Mouse (Mus musculus) liver, embryonic 12.5 days (tissue): Measurements from ENCODE around the gene 1810046K07Rik. TPM values are rescaled to one million over a fixed set of nuclear protein-coding genes. Genes with fewer than 3 reads are reported as not detected.

Source experiments
- ATAC-seq: fragments of 200-750 bp; cut with Nextera tagmentation; 2 replicates; pipeline ENCODE4 v1.8.0; 2017; ENCODE audit warnings: moderate number of reproducible peaks, mild to moderate bottlenecking, moderate library complexity
- H3K27ac ChIP-seq: fragments of 300-500 bp; sonication (generic); 2 replicates; pipeline ENCODE4 v1.5.1; 2016; ENCODE audit warnings: mild to moderate bottlenecking
- H3K27me3 ChIP-seq: fragments of 300-500 bp; sonication (generic); replicated peaks from 2 replicates; pipeline ENCODE4 v1.6.1; 2016; ENCODE audit warnings: mild to moderate bottlenecking, moderate library complexity
- H3K36me3 ChIP-seq: fragments of 300-500 bp; sonication (generic); 2 replicates; pipeline ENCODE4 v1.6.1; 2016; ENCODE audit warnings: mild to moderate bottlenecking, moderate library complexity
- H3K4me1 ChIP-seq: fragments of 300-500 bp; sonication (generic); 2 replicates; pipeline ENCODE4 v1.6.1; 2016
- H3K4me2 ChIP-seq: fragments of 300-500 bp; sonication (generic); 2 replicates; pipeline ENCODE4 v1.6.1; 2016; ENCODE audit warnings: mild to moderate bottlenecking, moderate library complexity
- H3K4me3 ChIP-seq: fragments of 300-500 bp; sonication (generic); 2 replicates; pipeline ENCODE4 v1.5.1; 2016; ENCODE audit warnings: mild to moderate bottlenecking, moderate library complexity
- H3K9ac ChIP-seq: fragments of 300-500 bp; sonication (generic); 2 replicates; pipeline ENCODE4 v1.6.1; 2016; ENCODE audit warnings: mild to moderate bottlenecking, moderate library complexity
- H3K9me3 ChIP-seq: fragments of 300-500 bp; sonication (generic); replicated peaks from 2 replicates; pipeline ENCODE4 v1.6.1; 2016; ENCODE audit warnings: mild to moderate bottlenecking, moderate library complexity
- WGBS: fragments of 180-500 bp; shearing (Covaris S2); methylation state at CpG from one replicate; pipeline ENCODE4 v1.1.7; 2016; ENCODE audit not compliant: insufficient replicate concordance; 5-methylcytosine and 5-hydroxymethylcytosine counted together
- polyA plus RNA-seq: library from polyadenylated mRNA; unstranded; fragments of >200 nt; fragmentation: Nextera tagmentation; extraction: Ambion mirVana; gene quantifications from 2 replicates; pipeline ENCODE4 v1.2.1, GENCODE M21; 2016

Gene 1810046K07Rik
- polyA plus RNA-seq, 1 experiment from 2014 or later = not detected

DNA sequence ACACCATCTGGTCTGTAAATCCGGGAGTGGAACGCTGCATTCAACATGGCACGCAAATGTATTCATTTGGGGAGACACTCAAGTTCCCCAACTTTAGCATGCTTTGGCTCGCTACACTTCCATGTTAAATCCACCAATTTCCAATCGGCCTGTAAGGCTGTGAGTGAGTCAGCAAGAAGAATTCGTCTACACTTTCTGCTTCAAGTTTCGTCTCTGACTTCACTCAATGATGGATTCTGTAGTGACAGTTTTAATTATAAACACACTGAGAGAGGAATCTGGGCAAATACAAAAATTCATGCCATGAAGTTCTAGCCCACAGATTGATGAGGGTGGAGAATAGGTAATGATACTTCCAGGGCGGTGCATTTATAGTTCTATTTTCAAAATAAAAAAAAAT lies 35.2 kb downstream of the 1810046K07Rik start:
- Histone ChIP-seq H3K4me3 (no peak overlapping the region), H3K9ac (no peak overlapping the region), H3K9me3 (no peaks in the 10 kb centered on the region), H3K27ac (no peak overlapping the region), H3K36me3 (no peaks in the 10 kb centered on the region), H3K4me2 (no peak overlapping the region), H3K27me3 (no peaks in the 10 kb centered on the region), H3K4me1 (no peaks in the 10 kb centered on the region)
- no peak for ATAC-seq
- 68% methylated on average over 8 of the region's 8 CpGs for WGBS

DNA sequence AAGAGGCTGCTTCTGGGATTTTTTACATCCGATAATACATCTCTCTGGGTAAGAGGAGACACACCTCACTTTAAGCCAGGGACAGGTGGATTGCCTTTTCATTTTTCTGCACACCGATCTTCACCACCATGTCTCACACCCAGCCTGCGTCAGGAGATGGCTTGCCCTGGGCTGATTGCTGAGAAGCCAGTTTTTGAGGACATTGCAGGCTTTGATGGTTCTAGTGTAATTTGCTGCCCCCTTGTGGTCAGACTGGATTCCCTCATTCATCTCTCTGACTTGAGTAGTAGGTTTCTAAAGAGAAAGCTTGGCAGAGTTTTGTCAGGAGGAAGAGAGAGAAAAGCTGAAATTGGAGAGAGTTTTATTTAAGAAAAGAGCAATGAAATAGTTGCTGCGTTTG lies 36.0 kb downstream of the 1810046K07Rik start:
- ATAC-seq = no peak
- H3K27ac ChIP-seq = no peak overlapping the region
- no peak overlapping the region for H3K4me3 ChIP-seq
- H3K4me1 ChIP-seq = no peaks in the 10 kb centered on the region
- no peak overlapping the region for H3K9ac ChIP-seq
- H3K36me3 ChIP-seq = no peaks in the 10 kb centered on the region
- 30% methylated on average over 4 of the region's 4 CpGs for WGBS
- H3K4me2 ChIP-seq = no peak overlapping the region
- no peaks in the 10 kb centered on the region for H3K27me3 ChIP-seq
- no peaks in the 10 kb centered on the region for H3K9me3 ChIP-seq

DNA sequence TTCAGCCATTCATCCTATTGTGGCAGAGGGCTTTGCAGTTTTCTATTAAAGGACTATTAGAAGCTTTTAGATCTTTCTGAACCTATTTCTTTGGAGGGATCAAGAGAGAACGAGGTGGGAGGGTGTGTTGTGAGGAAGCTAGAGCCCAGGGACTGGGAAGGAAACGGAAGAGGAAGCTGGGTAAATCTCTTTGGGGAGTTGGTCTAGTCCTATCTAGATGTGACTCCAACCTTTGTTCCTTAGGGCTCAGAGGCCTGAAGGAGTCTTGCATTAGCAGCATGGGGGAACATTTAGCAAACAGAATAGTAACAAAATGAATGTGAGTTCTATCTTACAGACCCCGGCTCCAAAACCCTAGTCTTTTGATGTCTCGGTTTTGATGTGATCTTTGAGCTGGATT lies 37.7 kb downstream of the 1810046K07Rik start:
- Histone ChIP-seq H3K4me3 (no peak overlapping the region), H3K4me1 (no peaks in the 10 kb centered on the region), H3K9me3 (no peaks in the 10 kb centered on the region), H3K27me3 (no peaks in the 10 kb centered on the region), H3K9ac (no peak overlapping the region), H3K36me3 (no peaks in the 10 kb centered on the region), H3K4me2 (no peak overlapping the region), H3K27ac (no peak overlapping the region)
- WGBS = 43% methylated on average over 4 of the region's 4 CpGs
- no peak for ATAC-seq

DNA sequence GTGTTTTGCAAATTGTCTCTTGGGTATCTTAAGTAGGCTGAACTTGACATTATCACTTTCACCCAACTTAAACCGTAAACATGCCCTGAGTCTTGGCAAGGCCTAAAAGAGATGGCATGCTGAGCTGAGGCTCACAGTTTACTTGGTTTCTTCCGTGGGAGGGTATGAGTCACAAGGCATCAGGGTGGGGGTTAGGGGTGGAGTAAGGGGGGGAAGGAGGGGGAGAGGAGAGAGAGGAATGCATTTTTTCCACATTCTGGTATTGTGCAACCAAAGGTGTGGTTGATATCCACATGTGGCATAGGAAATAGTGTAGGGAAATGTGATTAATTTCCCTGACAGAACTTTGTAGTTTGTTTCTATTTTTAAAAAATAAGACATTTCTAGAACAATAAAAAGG lies 42.6 kb downstream of the 1810046K07Rik start:
- Histone ChIP-seq H3K4me1 (no peaks in the 10 kb centered on the region), H3K36me3 (no peaks in the 10 kb centered on the region), H3K4me2 (no peak overlapping the region), H3K27ac (no peak overlapping the region), H3K9me3 (no peaks in the 10 kb centered on the region), H3K27me3 (peaks cover 4% of the 10 kb centered on the region; the same call in 1 of the 2 replicates), H3K4me3 (no peak overlapping the region), H3K9ac (no peak overlapping the region)
- 55% methylated on average over 2 of the region's 2 CpGs for WGBS
- no peak for ATAC-seq

DNA sequence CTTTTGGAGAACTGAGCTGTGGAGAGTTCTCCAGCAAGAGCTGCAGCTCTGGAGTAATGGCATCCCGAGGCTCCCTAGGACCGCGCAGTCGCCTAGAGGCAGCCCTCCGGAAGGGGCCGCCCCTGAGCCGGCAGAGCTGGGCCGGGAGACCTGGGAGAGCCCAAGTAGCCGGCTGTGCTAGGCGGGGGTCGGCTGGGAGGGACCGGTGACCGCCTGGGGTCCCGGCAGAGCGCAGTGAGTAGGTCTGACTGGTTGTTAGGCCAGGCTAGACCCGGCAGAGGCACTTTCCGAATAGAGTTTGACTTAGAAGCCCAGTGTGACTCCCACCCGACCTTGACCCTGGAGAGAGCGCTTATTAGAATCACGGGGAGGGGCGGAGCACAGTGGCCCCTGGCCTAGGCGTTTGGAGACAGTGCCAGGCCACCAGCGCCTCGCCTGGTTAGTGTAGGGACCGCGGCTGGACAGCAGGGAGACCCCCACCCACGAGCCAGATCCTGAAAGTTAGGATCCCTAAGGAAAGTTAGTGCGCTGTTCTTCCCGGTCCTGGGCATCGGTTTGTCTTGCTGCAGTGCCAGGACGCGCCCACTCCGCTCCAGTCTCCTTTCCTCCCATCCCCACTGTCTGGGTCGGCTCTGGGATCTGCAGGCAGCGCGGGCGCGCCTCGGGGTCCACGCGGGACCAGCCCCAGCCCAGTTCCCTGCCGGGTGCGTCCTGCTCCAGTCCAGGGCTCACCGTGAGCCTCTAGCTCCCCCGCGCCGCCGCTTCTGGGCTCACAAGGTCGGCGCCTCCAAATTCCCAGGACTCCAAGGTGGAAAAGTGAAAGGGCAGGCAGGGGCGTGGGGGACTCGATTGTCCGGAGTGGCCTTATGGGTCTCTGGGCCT lies 50.0 kb downstream of the 1810046K07Rik start, which contains the start of gene Colca2:
Gene Colca2, minus strand, starts transcription at position 70 of the 882 bp plus-strand sequence.
- under 1% methylated on average over 53 of the region's 53 CpGs for WGBS
- peak; percentile 83 for ATAC-seq
- no peaks in the 10 kb centered on the region for H3K9me3 ChIP-seq
- H3K9ac ChIP-seq = peak within 1 kb of the TSS; percentile 44
- 0 out of 2 replicates have a peak, but pooled peaks cover 4% of the 10 kb centered on the region for H3K4me1 ChIP-seq
- no peaks in the 10 kb centered on the region for H3K36me3 ChIP-seq
- no peak within 1 kb of the TSS for H3K27ac ChIP-seq
- peak within 1 kb of the TSS; percentile 47 for H3K4me3 ChIP-seq
- H3K4me2 ChIP-seq = peak within 1 kb of the TSS; percentile 72
- H3K27me3 ChIP-seq = peaks cover 44% of the 10 kb centered on the region

DNA sequence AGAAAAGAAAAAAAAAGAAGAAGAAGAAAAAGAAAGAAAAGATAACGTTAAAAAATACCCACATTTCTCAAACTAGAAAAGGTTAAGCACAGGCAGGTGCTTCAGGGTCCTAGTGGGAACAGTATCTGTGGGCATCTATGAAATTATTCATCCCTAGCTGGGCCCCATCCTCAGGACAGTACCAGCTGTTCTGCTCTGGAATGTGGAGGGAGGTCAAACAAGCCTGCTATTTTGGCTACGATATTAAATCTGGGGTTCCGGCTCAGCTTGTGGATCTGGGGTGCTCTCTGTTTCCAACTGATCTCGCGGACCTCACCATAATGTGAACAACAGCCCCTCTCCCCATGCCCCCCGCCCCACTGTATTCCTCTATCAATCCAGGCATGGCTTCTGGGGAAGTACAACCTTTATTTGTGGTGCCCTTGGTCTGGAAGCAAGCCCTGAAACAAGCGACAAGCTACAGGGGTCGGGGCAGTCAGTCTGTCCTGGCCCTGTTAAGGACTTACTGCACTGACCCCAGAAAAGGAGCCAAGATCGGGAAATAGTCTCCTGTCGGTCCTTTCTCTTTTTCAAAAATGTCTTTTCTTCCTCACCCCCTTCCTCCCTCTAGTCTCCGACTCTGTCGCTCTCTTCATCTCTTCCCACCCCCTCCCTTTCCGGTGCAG lies 50.8 kb downstream of the 1810046K07Rik start:
- Histone ChIP-seq H3K4me1 (0 out of 2 replicates have a peak, but pooled peaks cover 4% of the 10 kb centered on the region), H3K27ac (no peak overlapping the region), H3K9me3 (no peaks in the 10 kb centered on the region), H3K4me3 (peak overlapping the region; percentile 47), H3K36me3 (no peaks in the 10 kb centered on the region), H3K9ac (no peak overlapping the region), H3K27me3 (peaks cover 44% of the 10 kb centered on the region), H3K4me2 (peak overlapping the region; percentile 72)
- WGBS = 27% methylated on average over 13 of the region's 13 CpGs
- ATAC-seq = no peak

DNA sequence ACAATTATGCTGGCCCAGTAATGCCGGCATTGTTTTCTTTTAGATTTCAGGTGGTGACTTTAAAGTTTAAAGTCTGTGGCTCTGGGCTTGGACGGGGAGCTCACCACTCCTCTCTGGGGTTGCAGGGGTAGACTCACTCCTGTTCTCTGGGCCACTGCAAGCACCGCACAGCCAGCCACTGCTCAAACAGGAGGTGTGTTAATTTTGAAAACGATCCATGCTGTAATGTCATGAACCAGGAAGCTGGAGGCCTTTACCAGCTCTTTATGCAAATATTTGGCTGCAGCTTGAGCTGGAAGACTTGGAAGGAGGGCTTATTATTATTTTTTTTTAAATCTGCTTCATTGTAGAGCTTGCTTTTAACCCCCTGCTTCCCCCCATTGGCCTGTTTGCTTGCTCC lies 54.0 kb downstream of the 1810046K07Rik start:
- Histone ChIP-seq H3K4me1 (0 out of 2 replicates have a peak, but pooled peaks cover 4% of the 10 kb centered on the region), H3K9ac (no peak overlapping the region), H3K27ac (no peak overlapping the region), H3K4me3 (no peak overlapping the region), H3K4me2 (no peak overlapping the region), H3K36me3 (no peaks in the 10 kb centered on the region), H3K9me3 (no peaks in the 10 kb centered on the region), H3K27me3 (peaks cover 31% of the 10 kb centered on the region)
- no peak for ATAC-seq
- WGBS = 26% methylated on average over 4 of the region's 4 CpGs

DNA sequence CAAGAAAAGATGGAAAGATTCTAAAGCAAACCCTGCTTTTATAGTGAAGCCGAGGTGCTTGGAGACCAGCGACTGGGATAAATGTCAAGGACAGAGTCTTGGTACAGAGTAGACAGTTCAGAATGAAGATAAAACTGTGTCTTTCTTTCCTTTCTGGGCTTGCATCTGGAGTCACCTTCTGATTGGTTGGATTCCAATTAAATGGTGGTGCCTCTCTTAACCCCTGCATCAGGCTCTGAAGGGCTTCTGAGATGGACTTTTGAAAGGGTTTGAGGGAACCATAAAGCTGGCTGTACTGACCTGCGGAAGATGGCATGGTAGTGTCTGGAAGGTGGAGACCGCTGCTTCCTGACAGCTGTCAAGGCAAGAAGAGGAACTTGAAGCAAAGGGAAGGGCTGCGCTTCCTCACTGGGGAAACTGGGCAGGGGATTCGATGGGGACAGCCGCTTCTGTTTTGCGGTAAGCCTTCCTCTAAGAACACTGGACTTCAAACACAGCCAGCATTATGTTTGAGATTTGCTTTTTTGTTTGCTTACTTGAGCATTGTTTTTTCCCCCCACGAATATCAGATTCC lies 55.0 kb downstream of the 1810046K07Rik start:
- H3K36me3 ChIP-seq = no peaks in the 10 kb centered on the region
- no peak overlapping the region for H3K9ac ChIP-seq
- no peak overlapping the region for H3K4me3 ChIP-seq
- 0 out of 2 replicates have a peak, but pooled peaks cover 4% of the 10 kb centered on the region for H3K4me1 ChIP-seq
- 24% methylated on average over 9 of the region's 9 CpGs for WGBS
- no peak overlapping the region for H3K27ac ChIP-seq
- H3K9me3 ChIP-seq = no peaks in the 10 kb centered on the region
- no peak for ATAC-seq
- peaks cover 21% of the 10 kb centered on the region for H3K27me3 ChIP-seq
- no peak overlapping the region for H3K4me2 ChIP-seq

DNA sequence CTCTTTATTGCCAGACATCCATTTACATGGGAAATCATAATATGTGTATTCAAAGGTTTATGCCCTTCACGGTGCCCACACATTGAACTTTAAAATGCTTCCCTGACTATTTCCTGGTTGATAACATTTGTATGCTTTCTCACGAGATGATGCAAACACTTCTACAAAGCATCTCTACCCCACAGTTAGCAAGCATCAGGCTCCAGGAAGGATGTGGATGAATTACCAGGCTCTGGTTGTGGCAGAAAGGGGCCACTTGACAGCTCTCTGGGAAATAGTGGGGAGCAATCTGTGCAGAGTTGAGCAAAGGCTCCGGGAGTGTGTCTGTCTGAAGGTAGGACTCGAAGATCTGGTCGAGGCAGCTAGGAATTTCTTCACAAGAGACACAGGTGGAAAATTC lies 56.6 kb downstream of the 1810046K07Rik start:
- Histone ChIP-seq H3K9me3 (no peaks in the 10 kb centered on the region), H3K4me2 (no peak overlapping the region), H3K27me3 (peaks cover 5% of the 10 kb centered on the region), H3K4me1 (no peaks in the 10 kb centered on the region), H3K4me3 (no peak overlapping the region), H3K27ac (no peak overlapping the region), H3K36me3 (no peaks in the 10 kb centered on the region), H3K9ac (no peak overlapping the region)
- ATAC-seq = no peak
- WGBS = 41% methylated on average over 5 of the region's 5 CpGs

DNA sequence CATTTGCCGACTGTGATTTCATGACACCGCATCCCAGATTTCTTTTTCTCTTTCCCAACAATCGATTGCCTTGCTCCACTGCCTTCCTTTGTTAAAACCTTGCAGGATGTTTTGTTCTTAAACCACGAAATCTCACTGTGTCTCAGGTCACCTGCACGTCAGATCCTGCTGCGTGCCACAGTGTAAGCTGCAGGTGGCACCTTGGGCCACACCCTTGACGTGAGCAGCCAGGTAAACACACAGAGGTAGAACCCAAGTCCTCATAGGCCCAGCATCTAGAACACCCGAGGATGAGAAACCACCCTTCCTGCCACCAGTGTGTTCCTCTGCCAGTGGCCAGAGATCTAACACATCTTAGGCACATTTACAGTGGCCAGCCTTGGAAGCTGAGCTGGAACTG lies 57.6 kb downstream of the 1810046K07Rik start:
- Histone ChIP-seq H3K4me1 (no peaks in the 10 kb centered on the region), H3K27me3 (no peaks in the 10 kb centered on the region), H3K9me3 (no peaks in the 10 kb centered on the region), H3K27ac (no peak overlapping the region), H3K9ac (no peak overlapping the region), H3K4me3 (no peak overlapping the region), H3K36me3 (no peaks in the 10 kb centered on the region), H3K4me2 (no peak overlapping the region)
- 65% methylated on average over 8 of the region's 8 CpGs for WGBS
- ATAC-seq = no peak

DNA sequence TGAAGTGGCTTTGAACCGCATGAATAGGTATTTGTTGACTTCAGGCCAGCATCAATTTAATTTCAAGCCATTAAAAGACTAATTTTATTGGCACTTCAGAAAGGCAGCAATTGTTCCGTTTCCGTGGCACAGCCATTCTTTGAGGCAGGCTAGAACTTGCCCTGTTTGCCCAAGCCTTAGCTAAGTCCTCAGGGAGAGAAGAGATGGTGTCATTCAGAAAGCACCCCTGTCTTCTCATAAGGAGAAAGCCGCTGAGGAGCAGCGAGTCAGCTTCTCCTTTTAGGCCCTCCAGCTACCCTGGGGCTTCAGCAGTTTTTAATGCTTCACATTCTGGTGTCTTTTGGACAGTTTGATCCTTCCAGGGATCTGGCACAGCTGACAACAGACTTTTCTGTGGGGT lies 59.9 kb downstream of the 1810046K07Rik start:
- no peak for ATAC-seq
- WGBS = 61% methylated on average over 5 of the region's 5 CpGs
- H3K27ac ChIP-seq = no peak overlapping the region

DNA sequence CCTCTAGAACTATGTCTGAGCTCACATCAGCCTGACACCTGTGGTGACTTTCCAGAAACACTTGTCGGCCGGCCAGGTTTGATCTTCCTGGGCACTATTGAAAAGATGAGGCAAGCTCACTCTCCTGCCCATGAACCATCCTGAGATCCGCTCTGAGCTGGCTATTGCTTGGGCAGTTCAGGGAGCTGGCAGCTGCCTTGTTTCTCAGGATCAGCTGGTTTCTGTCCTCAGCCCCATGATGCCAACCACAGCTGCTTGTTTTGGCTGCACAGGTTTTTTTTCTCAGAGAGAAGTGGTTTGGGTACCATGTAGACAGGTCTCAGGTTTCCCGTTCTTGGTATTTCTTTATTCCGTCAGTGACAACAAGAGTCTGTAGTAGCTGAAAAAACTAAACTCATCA lies 70.3 kb downstream of the 1810046K07Rik start:
- H3K9me3 ChIP-seq = no peaks in the 10 kb centered on the region
- 69% methylated on average over 5 of the region's 5 CpGs for WGBS
- ATAC-seq = no peak
- no peak overlapping the region for H3K4me3 ChIP-seq
- no peak overlapping the region for H3K4me2 ChIP-seq
- no peaks in the 10 kb centered on the region for H3K4me1 ChIP-seq
- H3K9ac ChIP-seq = no peak overlapping the region
- no peaks in the 10 kb centered on the region for H3K27me3 ChIP-seq
- no peak overlapping the region for H3K27ac ChIP-seq
- no peaks in the 10 kb centered on the region for H3K36me3 ChIP-seq

More for the DNA sequence above, 59.9 kb downstream of the 1810046K07Rik start:
- H3K4me3 ChIP-seq = no peak overlapping the region
- H3K27me3 ChIP-seq = no peaks in the 10 kb centered on the region
- H3K36me3 ChIP-seq = no peaks in the 10 kb centered on the region
- no peaks in the 10 kb centered on the region for H3K4me1 ChIP-seq
- no peak overlapping the region for H3K9ac ChIP-seq
- no peak overlapping the region for H3K4me2 ChIP-seq
- H3K9me3 ChIP-seq = no peaks in the 10 kb centered on the region
